Mouse (Mus musculus) gastrocnemius, postnatal 36 days (tissue): ENCODE data around the gene Metrnl. TPM values are rescaled to one million over a fixed set of nuclear protein-coding genes. Genes with fewer than 3 reads are reported as not detected.
A peak's percentile ranks its signal among the peaks of the same experiment; 100 is the strongest.
"Not testable (repeated sequence)": the region's sequence is repeated elsewhere in the genome, so short reads cannot be mapped to it uniquely, and the experiment has no call there.

Experiments used
- DNase-seq, 2 experiments: peaks; one replicate each; pipeline ENCODE4 v3.0.0; 2022
- intact Hi-C: fragments of 180-260 bp; cut with DNase I; formaldehyde crosslinking; loops from one replicate; pipeline ENCODE4 v1.15.1; 2025
- long read RNA-seq, 2 experiments: library from polyadenylated mRNA; stranded (forward); transcript quantifications; one replicate each; pipeline ENCODE4 v2.0.0; 2021
- total RNA-seq, 2 experiments: library from RNA; stranded (reverse); gene quantifications; 2 replicates each; pipeline ENCODE4 v1.2.3; 2021

The Metrnl gene
- 10 to 100 TPM in 1 of 2 experiments, 1 to 10 TPM in 1; 7.2 to 12.0 TPM for total RNA-seq
- long read RNA-seq, experiment 1, transcript Metrnl-201 (4 exons, 1,401 nt), result major isoform, 9 of 20 reads
- long read RNA-seq, experiment 1, partial matches to known transcripts, result 1 of 20 reads
- long read RNA-seq, experiment 1, other reads (novel, unspliced or antisense), result 10 of 20 reads
- long read RNA-seq, experiment 2, transcript Metrnl-201 (4 exons, 1,401 nt), result major isoform, 14 of 42 reads
- long read RNA-seq, experiment 2, partial matches to known transcripts, result 1 of 42 reads
- long read RNA-seq, experiment 2, other reads (novel, unspliced or antisense), result 27 of 42 reads

GRCm38 (mm10) chr11:121701244-121701643, at the start of gene Metrnl:
Metrnl (plus strand) TSS chr11:121701544.
- intact Hi-C loops, result loop anchor here (5.0 kb wide), 1 partner anchor 106 kb away; no protein-coding TSS in a partner anchor

DNA sequence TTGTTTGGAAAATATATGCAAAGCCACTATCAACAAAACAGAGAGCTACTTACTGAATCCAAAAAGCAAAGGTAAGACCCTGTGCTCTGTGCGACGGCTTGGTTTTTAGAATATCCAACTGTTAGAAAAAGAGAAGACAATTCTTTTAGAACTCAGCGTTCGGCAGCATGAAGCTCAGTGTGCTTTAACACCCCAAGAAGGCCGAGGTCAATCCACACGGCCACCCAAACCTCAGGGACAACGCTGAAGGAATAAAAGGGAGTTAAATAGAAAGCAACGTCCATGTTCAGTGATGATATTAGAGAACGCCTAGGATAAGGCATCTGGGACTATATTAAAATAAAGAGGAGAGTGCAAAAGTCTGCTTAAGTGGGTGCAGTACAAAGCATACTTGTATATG, 49.8 kb upstream of the Metrnl start:
- no peak for DNase-seq
- intact Hi-C loops, result loop anchor here (2.0 to 5.0 kb wide), 2 partner anchors 91 to 157 kb away; no protein-coding TSS in a partner anchor

More at GRCm38 (mm10) chr11:121701244-121701643, at the start of gene Metrnl:
- DNase-seq, result no peak

GRCm38 (mm10) chr11:121651983-121652382, 49.4 kb upstream of the Metrnl start:
- peak in 1 of 2 experiments; percentile 48 for DNase-seq
- intact Hi-C loops, result loop anchor here (2.0 to 5.0 kb wide), 2 partner anchors 90 to 157 kb away; no protein-coding TSS in a partner anchor

DNA sequence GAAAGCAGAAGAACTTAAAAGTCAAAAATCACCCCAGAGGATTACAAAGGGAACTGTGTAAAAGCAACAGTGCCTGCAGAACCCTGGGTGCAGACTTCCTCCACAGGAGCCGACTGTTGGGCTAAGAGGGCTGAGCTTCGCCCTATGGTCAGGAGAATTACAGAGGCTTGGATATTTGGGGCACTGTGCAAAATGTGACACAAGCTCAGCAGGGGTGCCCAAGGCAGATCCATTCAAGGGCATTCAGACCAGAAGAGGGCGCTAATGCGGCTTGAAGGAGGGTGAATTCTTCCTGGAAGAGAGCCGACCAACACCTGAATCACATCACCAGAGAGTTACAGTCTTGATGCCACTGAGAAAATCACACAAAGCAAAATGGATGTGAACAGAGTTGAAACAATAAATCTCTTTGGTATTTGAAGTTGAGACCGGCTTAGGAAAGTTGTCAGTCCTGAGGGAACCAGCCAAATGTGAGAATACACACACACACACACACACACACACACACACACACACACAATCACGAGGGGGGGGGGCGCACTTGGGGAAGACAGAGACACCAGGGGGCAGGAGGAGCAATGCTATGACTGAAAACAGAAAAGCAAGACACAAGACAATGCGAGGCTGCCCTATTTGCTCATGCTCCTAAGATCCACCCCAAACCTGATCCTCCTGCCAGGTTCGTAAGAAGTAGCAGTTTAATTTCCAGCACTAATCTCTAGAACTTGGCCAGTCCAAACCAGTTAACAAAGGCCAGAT, 48.6 kb upstream of the Metrnl start:
- DNase-seq, result peak; percentile 33 to 58
- intact Hi-C loops, result loop anchor here (5.0 kb wide), 1 partner anchor 90 kb away; no protein-coding TSS in a partner anchor

DNA sequence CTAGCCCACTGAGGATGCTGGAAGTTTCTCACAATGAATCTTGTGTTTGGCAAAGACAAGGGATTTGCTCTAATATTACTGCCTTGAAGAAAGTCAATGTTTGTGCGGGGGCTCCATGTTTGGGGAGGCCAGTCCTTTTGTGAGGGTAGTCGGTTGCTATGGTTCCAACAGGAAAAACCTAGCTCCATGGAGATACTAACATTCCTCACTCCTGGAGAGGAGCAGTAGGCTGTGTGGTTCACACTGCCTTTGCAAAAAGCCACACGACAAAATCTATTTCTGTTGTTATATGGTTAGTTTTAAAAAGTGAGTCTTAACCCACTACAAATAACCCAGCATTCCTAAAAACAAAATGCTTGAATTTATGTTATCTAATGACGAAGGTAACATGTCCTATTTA, 47.7 kb upstream of the Metrnl start:
- intact Hi-C loops, result loop anchor here (5.0 kb wide), 1 partner anchor 89 kb away; no protein-coding TSS in a partner anchor
- no peak for DNase-seq

- DNase-seq, result no peak
- intact Hi-C loops, result loop anchor here (5.0 kb wide), 1 partner anchor 88 kb away; no protein-coding TSS in a partner anchor
Measured at GRCm38 (mm10) chr11:121654406-121654945, 46.9 kb upstream of the Metrnl start.

DNA sequence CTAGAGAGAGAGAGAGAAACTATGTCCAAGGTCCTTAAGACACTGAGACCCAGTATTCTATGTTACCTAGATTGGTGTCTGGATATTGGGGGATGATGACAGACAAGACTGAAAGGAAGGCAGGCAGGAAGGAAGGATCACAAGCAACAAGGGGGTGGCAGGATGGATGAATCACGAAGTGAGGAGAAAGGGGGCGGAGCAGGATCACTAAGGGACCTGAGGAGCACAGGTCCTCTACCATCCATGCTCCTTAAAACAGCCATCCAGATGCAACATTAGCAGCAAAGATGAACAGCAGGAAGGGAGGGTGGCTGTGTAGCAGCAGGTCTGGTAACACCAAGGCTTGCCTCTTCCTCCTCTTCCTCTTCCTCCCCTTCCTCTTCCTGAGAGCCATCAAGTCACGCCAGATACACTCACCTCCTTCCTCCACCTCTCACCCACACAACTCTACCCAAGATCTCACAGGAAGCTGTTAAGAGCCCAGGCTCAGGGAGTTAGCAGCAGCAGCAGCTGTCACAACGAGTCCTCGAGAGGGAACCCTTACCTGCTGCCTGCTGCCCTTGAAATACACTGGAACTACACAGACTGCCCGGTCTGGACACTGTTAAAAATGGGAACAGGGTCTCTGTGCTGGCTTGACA, 46.1 kb upstream of the Metrnl start:
- DNase-seq, result no peak
- intact Hi-C loops, result no loop called here

DNA sequence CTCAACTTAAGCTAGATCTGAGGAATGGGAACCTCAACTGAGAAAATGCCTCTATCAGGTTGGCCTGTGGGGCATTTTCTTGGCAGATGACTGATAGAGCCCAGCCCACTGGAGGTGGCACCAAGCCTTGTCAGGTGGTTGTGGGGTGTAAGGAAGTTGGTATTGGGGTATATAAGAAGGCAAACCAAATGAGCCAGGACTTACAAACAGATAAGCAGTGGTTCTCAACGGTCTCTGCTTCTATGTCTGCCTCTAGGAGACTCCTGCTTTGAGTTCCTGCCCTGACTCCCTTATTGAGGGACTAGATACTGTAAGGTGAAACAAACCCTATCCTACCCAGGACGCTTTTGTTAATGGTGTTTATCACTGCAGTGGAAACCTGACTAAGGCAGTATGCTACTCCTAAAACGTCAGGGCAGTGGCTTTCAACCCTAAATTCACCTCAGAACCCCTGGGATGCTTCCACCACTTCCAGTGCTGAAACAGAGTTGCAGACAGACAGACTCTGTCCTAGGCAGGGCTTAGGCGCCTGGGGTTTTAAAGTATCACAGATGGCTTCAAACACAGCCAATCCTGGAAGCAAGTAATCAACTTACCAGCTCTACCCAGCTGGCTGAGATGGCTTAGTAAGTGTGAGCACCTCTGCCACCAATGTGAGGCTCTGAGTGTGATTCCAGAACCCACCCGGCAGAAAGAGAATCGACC, 45.4 kb upstream of the Metrnl start:
- DNase-seq, result no peak
- intact Hi-C loops, result no loop called here

GRCm38 (mm10) chr11:121658151-121658550, 43.2 kb upstream of the Metrnl start:
- intact Hi-C loops, result no loop called here

DNA sequence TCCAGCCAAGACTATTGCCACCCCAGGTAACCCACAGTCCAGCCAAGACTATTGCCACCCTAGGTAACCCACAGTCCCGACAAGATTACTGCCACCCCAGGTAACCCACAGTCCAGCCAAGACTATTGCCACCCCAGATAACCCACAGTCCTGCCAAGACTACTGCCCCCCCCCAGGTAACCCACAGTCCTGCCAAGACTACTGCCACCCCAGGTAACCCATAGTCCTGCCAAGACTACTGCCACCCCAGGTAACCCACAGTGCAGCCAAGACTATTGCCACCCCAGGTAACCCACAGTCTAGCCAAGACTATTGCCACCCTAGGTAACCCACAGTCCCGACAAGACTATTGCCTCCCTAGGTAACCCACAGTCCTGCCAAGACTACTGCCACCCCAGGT, 40.7 kb upstream of the Metrnl start:
- intact Hi-C loops, DNase-seq: not testable (repeated sequence)

More at GRCm38 (mm10) chr11:121658151-121658550, 43.2 kb upstream of the Metrnl start:
- DNase-seq, result no peak

- intact Hi-C loops, result no loop called here
- DNase-seq, result no peak
Measured at GRCm38 (mm10) chr11:121661116-121661515, 40.2 kb upstream of the Metrnl start.

- DNase-seq, result no peak
- intact Hi-C loops, result no loop called here
Measured at GRCm38 (mm10) chr11:121667541-121667940, 33.8 kb upstream of the Metrnl start.

GRCm38 (mm10) chr11:121668776-121669175, 32.6 kb upstream of the Metrnl start:
- intact Hi-C loops, result no loop called here
- DNase-seq, result no peak

- DNase-seq, result no peak
- intact Hi-C loops, result no loop called here
Measured at GRCm38 (mm10) chr11:121670926-121671325, 30.4 kb upstream of the Metrnl start.

DNA sequence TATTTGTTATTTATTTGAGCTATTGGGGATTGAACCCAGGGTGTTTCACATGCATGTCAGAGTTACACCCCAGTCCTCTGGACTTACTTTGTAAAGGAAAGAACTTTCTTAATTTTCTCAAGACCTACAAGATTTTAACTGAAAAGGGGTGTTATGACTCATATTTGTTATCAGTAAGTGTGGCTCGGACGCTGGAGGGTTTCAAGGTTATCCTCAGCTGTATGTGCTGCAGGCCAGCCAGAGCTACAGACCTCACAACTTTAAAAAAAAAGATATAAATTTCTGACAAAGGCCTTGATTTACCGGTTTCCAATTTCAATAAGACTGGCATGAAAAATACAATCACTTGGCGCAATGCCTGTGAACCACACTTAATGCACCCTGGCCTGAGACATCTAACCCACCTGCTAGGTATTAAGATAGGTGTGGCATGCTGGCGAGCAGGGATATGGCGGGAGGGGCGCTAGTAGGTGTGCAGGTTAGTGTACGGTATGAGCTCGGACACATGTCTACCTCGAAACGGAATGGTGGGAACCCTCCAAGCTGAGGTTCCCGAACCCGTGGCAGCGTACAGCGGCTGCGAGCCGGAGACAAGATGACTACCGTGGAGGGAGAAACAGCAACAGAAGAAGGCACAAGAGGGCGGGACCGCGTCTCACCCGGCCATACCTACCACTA, 28.9 kb upstream of the Metrnl start:
- intact Hi-C loops, result no loop called here
- DNase-seq, result no peak

GRCm38 (mm10) chr11:121672990-121673572, 28.3 kb upstream of the Metrnl start, which contains the start of gene B3gntl1:
B3gntl1 (minus strand) TSS chr11:121673153.
- intact Hi-C loops, result no loop called here
- DNase-seq, result peak; percentile 99

GRCm38 (mm10) chr11:121673629-121674028, 27.7 kb upstream of the Metrnl start:
- intact Hi-C loops, result no loop called here
- no peak for DNase-seq

DNA sequence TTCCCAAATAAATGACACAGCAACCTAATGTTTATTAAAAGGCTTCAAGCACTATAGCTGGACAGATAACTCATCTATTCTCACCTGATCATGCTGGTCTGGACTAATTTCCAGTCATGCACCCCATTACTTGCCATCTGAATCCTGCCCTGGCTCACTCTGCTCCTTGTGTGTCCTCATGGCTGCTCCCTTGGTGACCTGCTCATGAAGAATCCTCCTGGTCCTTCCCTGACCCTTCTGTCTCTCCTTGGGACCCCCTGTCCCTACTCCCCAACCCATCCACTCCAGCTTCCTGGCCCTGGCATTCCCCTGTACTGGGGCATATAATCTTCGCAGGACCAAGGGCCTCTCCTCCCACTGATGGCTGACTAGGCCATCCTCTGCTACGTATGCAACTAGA, 24.5 kb upstream of the Metrnl start:
- DNase-seq, result no peak
- intact Hi-C loops, result loop anchor here (5.0 kb wide), 1 partner anchor 110 kb away; no protein-coding TSS in a partner anchor

- intact Hi-C loops, result loop anchor here (5.0 kb wide), 1 partner anchor 108 kb away; no protein-coding TSS in a partner anchor
- DNase-seq, result no peak
Measured at GRCm38 (mm10) chr11:121679581-121679980, 21.8 kb upstream of the Metrnl start.
